Mouse (Mus musculus) Patski (cell line): ENCODE data around the gene Zfhx2. TPM values are rescaled to one million over a fixed set of nuclear protein-coding genes. Genes with fewer than 3 reads are reported as not detected.

Experiments
- ATAC-seq: fragments of 100-300 bp; one replicate; pipeline ENCODE4 v1.8.0; 2021
- CTCF ChIA-PET: fragments of 350-600 bp; sonication (Branson Sonifier 250); formaldehyde crosslinking; loops from one replicate; lab custom pipeline; 2022; ENCODE audit warnings: inconsistent platforms; lab: Charles Lee
- POLR2A ChIA-PET: fragments of 350-600 bp; sonication (Branson Sonifier 250); formaldehyde crosslinking; loops from one replicate; lab custom pipeline; 2022; ENCODE audit warnings: antibody characterized with exemption, inconsistent platforms; lab: Charles Lee
- DNase-seq: peaks from one replicate; pipeline ENCODE4 v3.0.0-alpha.2; 2011; ENCODE audit warnings: low read depth, low spot score
- H3K27me3 ChIP-seq: fragments of 371-371 bp; one replicate; pipeline ENCODE4 v1.5.1; 2021
- CTCF ChIP-seq: fragments of 100-300 bp; IDR thresholded peaks from one replicate; pipeline ENCODE4 v1.5.1; 2021
- in situ Hi-C: fragments of 300-500 bp; cut with MboI; formaldehyde crosslinking; loops from 3 replicates; pipeline ENCODE4 v1.11.1; 2018; ENCODE audit warnings: low pct_unique_long_range_greater_than_20kb, mixed read lengths
- polyA plus RNA-seq: library from polyadenylated mRNA; unstranded; gene quantifications from one replicate; pipeline ENCODE4 v1.2.3, GENCODE M21; 2021

The Zfhx2 gene
- polyA plus RNA-seq, 1 experiment from 2014 or later: 6.1 TPM

GRCm38 (mm10) chr14:55027251-55027650 is 64.9 kb downstream of the Zfhx2 start:
- ATAC-seq (no peak), DNase-seq (no peak)
- in situ Hi-C loops: loop anchor here (5.0 kb wide), 1 partner anchor 55 kb away; no protein-coding TSS in a partner anchor
- no peaks in the 10 kb centered on the region for H3K27me3 ChIP-seq
- CTCF ChIA-PET: interaction anchor here (1.0 to 8.9 kb wide), 7 partner anchors 14 to 71 kb away, joined by 3 to 79 read pairs (median 4); no protein-coding TSS in a partner anchor
- POLR2A ChIA-PET: interaction anchor here (0.6 to 0.7 kb wide), 3 partner anchors 10 to 320 kb away, joined by 3 read pairs; no protein-coding TSS in a partner anchor
- no peak for TF ChIP-seq CTCF

GRCm38 (mm10) chr14:55025527-55025926 is 66.6 kb downstream of the Zfhx2 start:
- ATAC-seq (no peak), DNase-seq (no peak)
- POLR2A ChIA-PET: interaction anchor here (0.6 kb wide), 1 partner anchor 62 kb away, joined by 3 read pairs; no protein-coding TSS in a partner anchor
- no peak for TF ChIP-seq CTCF
- no peaks in the 10 kb centered on the region for H3K27me3 ChIP-seq
- CTCF ChIA-PET: interaction anchor here (1.1 to 8.9 kb wide), 5 partner anchors 12 to 76 kb away, joined by 3 to 79 read pairs (median 4); no protein-coding TSS in a partner anchor
- in situ Hi-C loops: loop anchor here (5.0 kb wide), 1 partner anchor 57 kb away; no protein-coding TSS in a partner anchor

GRCm38 (mm10) chr14:55024236-55024635 is 67.9 kb downstream of the Zfhx2 start:
- TF ChIP-seq CTCF: peak; percentile 64
- POLR2A ChIA-PET: interaction anchor here (0.9 kb wide), 1 partner anchor 70 kb away, joined by 3 read pairs; the partner anchor contains the start of gene Thtpa
- no peaks in the 10 kb centered on the region for H3K27me3 ChIP-seq
- CTCF ChIA-PET: interaction anchor here (0.8 to 8.9 kb wide), 14 partner anchors 9 to 76 kb away, joined by 3 to 79 read pairs (median 4); partner anchors contain the start of gene Ngdn
- in situ Hi-C loops: no loop called here
- DNase-seq: peak; percentile 24
- ATAC-seq: no peak

GRCm38 (mm10) chr14:55023011-55023410 is 69.1 kb downstream of the Zfhx2 start:
- in situ Hi-C loops: no loop called here
- CTCF ChIA-PET: interaction anchor here (0.9 to 8.9 kb wide), 5 partner anchors 8 to 77 kb away, joined by 3 to 79 read pairs (median 7); partner anchors contain the start of gene Ngdn
- POLR2A ChIA-PET: interaction anchor here (0.6 kb wide), 1 partner anchor 99 kb away, joined by 3 read pairs; no protein-coding TSS in a partner anchor
- H3K27me3 ChIP-seq: no peaks in the 10 kb centered on the region
- ATAC-seq (no peak), DNase-seq (no peak)
- no peak for TF ChIP-seq CTCF

- DNase-seq (no peak), ATAC-seq (no peak)
- no peaks in the 10 kb centered on the region for H3K27me3 ChIP-seq
- ChIA-PET CTCF (interaction anchor here (1.0 to 1.2 kb wide), 2 partner anchors 76 to 160 kb away, joined by 3 read pairs; no protein-coding TSS in a partner anchor), POLR2A (no interaction called here)
- no peak for TF ChIP-seq CTCF
- in situ Hi-C loops: no loop called here
Observed at GRCm38 (mm10) chr14:55020394-55020793, 71.7 kb downstream of the Zfhx2 start.

- in situ Hi-C loops: no loop called here
- ATAC-seq (no peak), DNase-seq (no peak)
- no peaks in the 10 kb centered on the region for H3K27me3 ChIP-seq
- no peak for TF ChIP-seq CTCF
- CTCF ChIA-PET: interaction anchor here (1.2 to 2.8 kb wide), 2 partner anchors 7 to 28 kb away, joined by 3 to 9 read pairs; no protein-coding TSS in a partner anchor
- POLR2A ChIA-PET: interaction anchor here (1.0 kb wide), 1 partner anchor 79 kb away, joined by 3 read pairs; no protein-coding TSS in a partner anchor
Observed at GRCm38 (mm10) chr14:55016876-55017275, 75.2 kb downstream of the Zfhx2 start.

- ATAC-seq: peak; percentile 0
- CTCF ChIA-PET: interaction anchor here (0.7 to 2.8 kb wide), 14 partner anchors 8 to 175 kb away, joined by 3 to 9 read pairs (median 4); partner anchors contain the start of genes Bcl2l2, Gm20521 and Slc22a17
- no peaks in the 10 kb centered on the region for H3K27me3 ChIP-seq
- no peak for TF ChIP-seq CTCF
- DNase-seq: no peak
- in situ Hi-C loops: no loop called here
- POLR2A ChIA-PET: interaction anchor here (0.7 to 0.9 kb wide), 2 partner anchors 76 to 93 kb away, joined by 3 read pairs; partner anchors contain the start of gene Zfhx2
Observed at GRCm38 (mm10) chr14:55015767-55016111, 76.4 kb downstream of the Zfhx2 start.

GRCm38 (mm10) chr14:55014991-55015766 is 76.9 kb downstream of the Zfhx2 start, which contains the start of gene Ngdn:
Ngdn (plus strand) TSS chr14:55015454.
- ChIA-PET POLR2A (interaction anchor here (0.7 to 0.9 kb wide), 2 partner anchors 77 to 93 kb away, joined by 3 read pairs; partner anchors contain the start of gene Zfhx2), CTCF (interaction anchor here (0.6 to 2.8 kb wide), 26 partner anchors 9 to 247 kb away, joined by 3 to 14 read pairs (median 4); partner anchors contain the start of genes Bcl2l2, Gm20521, Slc22a17 and Thtpa)
- DNase-seq: peak; percentile 99
- TF ChIP-seq CTCF: peak; percentile 98
- peak; percentile 95 for ATAC-seq
- no peaks in the 10 kb centered on the region for H3K27me3 ChIP-seq
- in situ Hi-C loops: loop anchor here (5.0 kb wide), 2 partner anchors 113 to 168 kb away; no protein-coding TSS in a partner anchor

GRCm38 (mm10) chr14:55014591-55014990 is 77.5 kb downstream of the Zfhx2 start:
- CTCF ChIA-PET: interaction anchor here (0.8 to 2.8 kb wide), 13 partner anchors 9 to 174 kb away, joined by 3 to 14 read pairs (median 4); no protein-coding TSS in a partner anchor
- in situ Hi-C loops: loop anchor here (5.0 kb wide), 2 partner anchors 112 to 167 kb away; no protein-coding TSS in a partner anchor
- no peak for TF ChIP-seq CTCF
- no peak for DNase-seq
- POLR2A ChIA-PET: no interaction called here
- no peaks in the 10 kb centered on the region for H3K27me3 ChIP-seq
- ATAC-seq: peak; percentile 10

- TF ChIP-seq CTCF: peak; percentile 56
- no peak for DNase-seq
Observed at GRCm38 (mm10) chr14:55011116-55011515, 81.0 kb downstream of the Zfhx2 start.

More at GRCm38 (mm10) chr14:55011116-55011515, 81.0 kb downstream of the Zfhx2 start:
- ChIA-PET CTCF (interaction anchor here (1.3 kb wide), 1 partner anchor 14 kb away, joined by 3 read pairs; no protein-coding TSS in a partner anchor), POLR2A (no interaction called here)
- peaks cover 8% of the 10 kb centered on the region for H3K27me3 ChIP-seq
- in situ Hi-C loops: loop anchor here (5.0 kb wide), 2 partner anchors 109 to 164 kb away; no protein-coding TSS in a partner anchor
- no peak for ATAC-seq

Other genes with a start within 250 kb of the Zfhx2 start
- gene Homez, start 221.4 kb downstream of the Zfhx2 start, polyA plus RNA-seq: 14.5 TPM
- 4.4 TPM for gene Ppp1r3e, start 214.8 kb downstream of the Zfhx2 start, polyA plus RNA-seq
- gene Bcl2l2, start 208.9 kb downstream of the Zfhx2 start, polyA plus RNA-seq: 37.7 TPM
- 1.2 TPM for gene Gm20521, start 208.9 kb downstream of the Zfhx2 start, polyA plus RNA-seq
- 194 TPM for gene Pabpn1, start 199.8 kb downstream of the Zfhx2 start, polyA plus RNA-seq
- 25.3 TPM for gene Slc22a17, start 179.2 kb downstream of the Zfhx2 start, polyA plus RNA-seq
- gene Efs, start 166.2 kb downstream of the Zfhx2 start, polyA plus RNA-seq: not detected
- not detected for gene Il25, start 159.6 kb downstream of the Zfhx2 start, polyA plus RNA-seq
- not detected for gene Cmtm5, start 156.1 kb downstream of the Zfhx2 start, polyA plus RNA-seq
- 0.18 TPM for gene Myh6, start 125.4 kb downstream of the Zfhx2 start, polyA plus RNA-seq
- not detected for gene Gm17428, start 115.4 kb downstream of the Zfhx2 start, polyA plus RNA-seq
- gene Myh7, start 97.7 kb downstream of the Zfhx2 start, polyA plus RNA-seq: 0.23 TPM
- 43.7 TPM for gene Ngdn, start 76.9 kb downstream of the Zfhx2 start, polyA plus RNA-seq
- gene Thtpa, start 2.5 kb upstream of the Zfhx2 start, polyA plus RNA-seq: 31.8 TPM
- gene Ap1g2, start 14.3 kb upstream of the Zfhx2 start, polyA plus RNA-seq: 25.9 TPM
- gene Jph4, start 24.6 kb upstream of the Zfhx2 start, polyA plus RNA-seq: 0.92 TPM
- gene Dhrs2, start 129.7 kb upstream of the Zfhx2 start, polyA plus RNA-seq: not detected